Mouse (Mus musculus) liver, embryonic 14.5 days (tissue): ENCODE results near the gene Osmr. TPM values are rescaled to one million over a fixed set of nuclear protein-coding genes. Genes with fewer than 3 reads are reported as not detected.

Experiments used
- ATAC-seq: fragments of 200-750 bp; cut with Nextera tagmentation; 2 replicates; pipeline ENCODE4 v1.8.0; 2017; ENCODE audit warnings: moderate number of reproducible peaks, mild to moderate bottlenecking, moderate library complexity; ENCODE audit not compliant: insufficient read depth
- DNase-seq, 3 experiments: peaks; one replicate each; pipeline ENCODE4 v3.0.0-alpha.2; 2012 to 2013; ENCODE audit warnings: low read depth in 3 of 3, low spot score in 3 of 3
- H3K27ac ChIP-seq: fragments of 300-500 bp; sonication (generic); 2 replicates; pipeline ENCODE4 v1.5.1; 2014; ENCODE audit warnings: moderate library complexity, mild to moderate bottlenecking, control low read depth, inconsistent platforms
- H3K27me3 ChIP-seq: fragments of 300-500 bp; sonication (generic); 2 replicates; pipeline ENCODE4 v1.6.1; 2014; ENCODE audit warnings: mild to moderate bottlenecking, low read length, moderate library complexity; ENCODE audit not compliant: control insufficient read depth, insufficient read depth
- H3K36me3 ChIP-seq: fragments of 300-500 bp; sonication (generic); replicated peaks from 2 replicates; pipeline ENCODE4 v1.6.1; 2014; ENCODE audit warnings: low read depth; ENCODE audit not compliant: control insufficient read depth, insufficient read depth
- H3K4me1 ChIP-seq, 2 experiments: fragments of 200-500 bp in 1 of 2; fragments of 300-500 bp in 1 of 2; sonication (generic) in 1 of 2; replicated peaks; 2 replicates each; pipeline ENCODE4 v1.6.1; 2012 to 2014; ENCODE audit warnings: antibody characterized with exemption in 1 of 2, inconsistent platforms in 1 of 2, low read length in 1 of 2; ENCODE audit not compliant: control insufficient read depth in 2 of 2, insufficient read depth in 2 of 2
- H3K4me2 ChIP-seq: fragments of 300-500 bp; sonication (generic); 2 replicates; pipeline ENCODE4 v1.6.1; 2014; ENCODE audit warnings: low read depth, mild to moderate bottlenecking, control low read depth, moderate library complexity
- H3K4me3 ChIP-seq, 2 experiments: fragments of 200-500 bp in 1 of 2; fragments of 300-500 bp in 1 of 2; sonication (generic) in 1 of 2; 2 replicates each; pipeline ENCODE4 v1.5.1; 2012 to 2014; ENCODE audit warnings: low read depth in 2 of 2, low read length in 2 of 2, mild to moderate bottlenecking in 2 of 2, control low read depth in 1 of 2, inconsistent platforms in 1 of 2, moderate library complexity in 1 of 2; ENCODE audit not compliant: insufficient read depth in 1 of 2
- H3K9ac ChIP-seq: fragments of 300-500 bp; sonication (generic); replicated peaks from 2 replicates; pipeline ENCODE4 v1.6.1; 2014; ENCODE audit warnings: mild to moderate bottlenecking, control low read depth, moderate library complexity
- H3K9me3 ChIP-seq: fragments of 300-500 bp; sonication (generic); 2 replicates; pipeline ENCODE4 v1.6.1; 2016; ENCODE audit warnings: low read length, mixed read lengths; ENCODE audit not compliant: control insufficient read depth
- CTCF ChIP-seq: IDR thresholded peaks from 2 replicates; pipeline ENCODE4 v1.5.1; 2016; ENCODE audit warnings: antibody characterized with exemption, low read depth, control low read depth
- EP300 ChIP-seq: IDR thresholded peaks from 2 replicates; pipeline ENCODE4 v1.6.1; 2016; ENCODE audit warnings: antibody characterized with exemption, low read depth
- WGBS: fragments of 180-500 bp; shearing (Covaris S2); extraction: QIAGEN DNeasy Blood & Tissue Kit; methylation state at CpG from one replicate; pipeline ENCODE4 v1.1.7; 2014; ENCODE audit not compliant: insufficient replicate concordance; 5-methylcytosine and 5-hydroxymethylcytosine counted together
- polyA plus RNA-seq, 2 experiments: library from polyadenylated mRNA; depleted of rRNA in 1 of 2; stranded (reverse) in 1 of 2; unstranded in 1 of 2; fragments of >200 nt; fragmentation: Nextera tagmentation in 1 of 2; extraction: Ambion mirVana in 1 of 2; gene quantifications; 2 replicates each; pipeline versions ENCODE4 v1.2.1 to v1.2.3; 2012 to 2014

Osmr gene
- polyA plus RNA-seq, 2 experiments = 0.17 to 0.28 TPM

DNA sequence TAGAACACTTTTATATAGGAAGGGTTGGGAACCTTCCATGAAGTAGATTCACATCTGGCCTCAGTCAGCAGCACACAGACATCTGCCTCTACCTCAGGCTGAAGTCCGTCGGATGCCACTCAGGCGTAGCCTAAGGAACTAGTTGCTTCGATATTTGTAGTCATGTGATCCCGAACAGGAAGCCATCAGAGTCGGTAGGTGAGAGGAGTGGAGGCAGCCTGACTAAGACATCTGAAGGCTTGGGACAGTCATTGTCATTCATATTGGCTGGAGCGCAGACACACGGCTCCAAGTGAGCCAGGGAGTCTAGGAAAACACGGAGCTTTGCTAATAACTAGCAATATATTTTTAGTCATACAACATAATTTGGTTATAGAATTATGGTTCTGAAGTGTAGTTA lies 6.4 kb upstream of the Osmr start:
- ATAC-seq = no peak
- WGBS = 57% methylated on average over 9 of the region's 9 CpGs
- no peak for TF ChIP-seq CTCF
- no peak for TF ChIP-seq EP300

DNA sequence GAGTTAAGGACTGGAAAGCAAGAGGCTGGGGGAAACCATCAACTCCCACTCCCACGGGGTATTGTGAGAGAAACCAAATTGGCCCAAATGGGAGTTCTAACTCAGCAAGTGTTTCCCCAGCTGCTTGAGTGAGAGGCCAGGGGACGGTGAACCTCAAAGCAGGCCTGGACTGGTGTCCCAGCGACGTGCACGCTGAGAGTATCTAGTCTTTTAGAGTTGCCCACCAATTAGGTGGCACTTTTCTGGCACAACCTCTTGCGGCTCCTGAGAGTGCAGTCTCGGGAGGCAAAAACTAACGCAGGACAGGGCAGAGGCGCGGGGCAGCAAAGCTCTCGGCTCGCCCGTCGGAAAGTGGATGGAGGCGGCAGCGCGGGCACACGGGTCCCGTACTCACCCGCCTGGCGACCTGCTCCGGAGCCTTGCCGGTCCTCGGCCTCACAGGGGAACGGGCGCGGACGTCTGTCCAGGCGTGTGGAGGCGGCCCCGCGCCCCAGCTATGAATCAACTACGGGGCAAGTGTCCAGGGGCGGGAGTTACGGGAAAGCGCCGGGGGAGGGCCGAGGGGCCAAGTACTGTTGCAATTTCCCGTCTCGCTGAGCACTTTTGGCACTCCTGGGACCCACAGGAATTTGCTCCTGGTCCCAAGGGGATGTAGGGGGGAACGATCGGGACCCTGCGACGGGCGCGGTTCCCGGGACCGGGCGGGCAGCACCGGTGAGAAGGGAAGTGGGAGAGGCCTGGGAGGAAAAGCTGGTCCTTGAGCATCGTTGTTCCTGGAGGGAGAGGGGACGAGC lies 765 bp downstream of the Osmr start:
- Histone ChIP-seq H3K27ac (no peak overlapping the region), H3K9me3 (no peaks in the 10 kb centered on the region), H3K4me1 (0 out of 4 replicates have a peak, but pooled peaks cover 0 to 3% of the 10 kb centered on the region in 2 experiments), H3K9ac (no peak overlapping the region), H3K27me3 (peaks cover 23% of the 10 kb centered on the region), H3K4me3 (peak overlapping the region; percentile 21 to 33), H3K4me2 (peak overlapping the region; percentile 54), H3K36me3 (no peaks in the 10 kb centered on the region)
- DNase-seq (no peak), ATAC-seq (no peak)
- 2% methylated on average over 52 of the region's 52 CpGs for WGBS
- no peak for TF ChIP-seq EP300
- no peak for TF ChIP-seq CTCF

More for the DNA sequence above, 6.4 kb upstream of the Osmr start:
- Histone ChIP-seq H3K27me3 (no peaks in the 10 kb centered on the region), H3K36me3 (no peaks in the 10 kb centered on the region), H3K4me3 (no peak overlapping the region), H3K9ac (no peak overlapping the region), H3K4me2 (no peak overlapping the region), H3K27ac (no peak overlapping the region), H3K9me3 (no peaks in the 10 kb centered on the region), H3K4me1 (no peaks in the 10 kb centered on the region)
- DNase-seq = no peak

DNA sequence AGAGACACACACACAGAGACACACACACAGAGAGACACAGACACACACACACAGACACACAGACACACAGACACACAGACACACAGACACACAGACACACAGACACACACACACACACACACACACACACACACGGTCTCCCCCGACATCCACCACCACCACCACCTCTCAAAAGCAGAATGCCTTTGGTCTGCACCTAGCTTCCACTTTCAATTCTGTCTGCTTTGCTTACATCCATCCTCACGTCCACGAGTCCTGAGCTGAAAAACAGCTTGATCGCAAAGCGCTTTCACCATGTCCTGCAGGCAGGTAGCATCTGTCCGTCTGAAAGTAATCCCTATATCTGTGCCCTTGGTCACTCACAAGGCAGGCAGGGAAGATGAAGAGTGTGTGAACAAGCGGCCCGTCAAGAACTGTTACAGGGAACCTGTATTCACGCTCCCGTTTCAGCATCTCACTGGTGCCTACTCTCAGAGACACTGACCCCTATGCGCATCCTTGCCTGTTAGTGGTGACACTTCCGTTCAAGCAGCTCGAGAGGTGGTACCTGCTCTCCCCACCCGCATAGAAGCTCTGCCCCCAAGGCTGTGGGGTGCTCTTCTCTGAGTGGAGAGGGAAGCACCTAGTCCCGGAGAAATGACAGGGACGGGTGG lies 1.5 kb downstream of the Osmr start:
- Histone ChIP-seq H3K4me2 (peak overlapping the region; percentile 54; the same call in 1 of the 2 replicates), H3K4me3 (no peak overlapping the region), H3K9me3 (no peaks in the 10 kb centered on the region), H3K9ac (no peak overlapping the region), H3K27ac (no peak overlapping the region), H3K27me3 (peaks cover 23% of the 10 kb centered on the region), H3K36me3 (no peaks in the 10 kb centered on the region), H3K4me1 (0 out of 4 replicates have a peak, but pooled peaks cover 0 to 3% of the 10 kb centered on the region in 2 experiments)
- TF ChIP-seq EP300 (no peak), CTCF (no peak)
- 34% methylated on average over 17 of the region's 17 CpGs for WGBS
- no peak for ATAC-seq
- no peak for DNase-seq

DNA sequence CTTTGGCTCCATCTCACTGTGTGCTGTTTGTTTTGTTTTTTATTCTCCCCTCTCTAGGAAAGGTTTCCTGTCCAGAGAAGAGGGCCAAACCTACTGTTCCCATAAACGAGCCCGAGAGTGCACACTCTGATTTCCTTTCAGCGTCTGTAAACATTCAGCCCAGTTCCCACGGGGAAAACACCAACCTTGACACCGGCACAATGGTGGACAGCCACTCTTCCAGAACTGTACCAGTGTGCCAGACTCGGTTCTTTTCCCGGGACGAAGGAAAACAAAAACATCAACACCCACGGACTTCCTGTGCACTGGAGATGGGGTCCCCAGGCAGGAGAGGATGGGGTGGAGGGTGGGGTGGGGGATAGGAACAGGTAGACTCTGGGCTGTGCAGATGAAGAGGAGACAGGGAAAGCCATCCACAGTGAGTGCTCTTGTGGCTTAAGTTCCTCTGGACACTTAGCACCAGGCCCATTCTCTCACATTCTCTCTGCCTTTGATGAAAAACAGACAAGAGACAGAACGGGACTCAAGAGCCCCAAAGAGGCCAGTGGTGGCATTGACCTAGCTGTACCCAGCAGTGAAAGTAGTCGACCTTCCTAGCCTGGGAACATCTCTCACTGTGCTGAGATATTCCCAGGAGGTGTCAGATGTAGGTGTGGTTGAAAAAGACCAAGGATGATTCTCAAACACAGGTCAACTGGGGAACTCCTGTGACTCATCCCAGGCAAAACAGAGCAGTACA lies 3.0 kb downstream of the Osmr start:
- 0 out of 4 replicates have a peak, but pooled peaks cover 0 to 3% of the 10 kb centered on the region in 2 experiments for H3K4me1 ChIP-seq
- H3K9ac ChIP-seq = no peak overlapping the region; the same call in 1 of the 2 replicates
- ATAC-seq (no peak), DNase-seq (no peak)
- no peak overlapping the region for H3K27ac ChIP-seq
- H3K36me3 ChIP-seq = no peaks in the 10 kb centered on the region
- H3K4me2 ChIP-seq = no peak overlapping the region
- H3K9me3 ChIP-seq = no peaks in the 10 kb centered on the region
- no peak overlapping the region for H3K4me3 ChIP-seq
- H3K27me3 ChIP-seq = peaks cover 23% of the 10 kb centered on the region
- TF ChIP-seq EP300 (no peak), CTCF (no peak)
- WGBS = 25% methylated on average over 11 of the region's 11 CpGs
